Comparison of ENCODE assay signal across 10 mouse cellular contexts in the genomic region with DNA sequence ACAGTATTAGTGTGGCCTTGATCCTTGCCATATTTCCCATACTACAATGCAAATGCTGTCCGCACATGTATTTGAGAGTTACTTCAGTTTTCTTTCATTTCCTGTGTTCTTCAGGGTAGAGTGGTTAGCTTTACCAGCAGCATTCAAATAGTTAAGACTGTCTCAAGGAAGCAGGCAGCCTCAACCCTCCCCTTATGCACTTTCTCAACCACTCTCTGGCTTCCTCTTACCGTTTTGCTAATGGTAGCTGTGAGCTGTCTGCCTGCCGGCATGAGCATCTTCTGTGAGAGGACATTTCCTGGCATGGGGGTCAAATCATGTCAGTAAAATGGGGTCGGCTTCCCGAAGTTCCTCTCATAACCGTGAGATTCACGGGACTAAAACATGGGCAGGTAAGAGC.
DNase-seq lines count a peak whose midpoint lies in the region; ATAC-seq and TF ChIP-seq lines count a peak whose summit lies in the region.
"Had no signal": no experiment of that assay in that cellular context is flagged by ENCODE, and none has a peak within 500 bp of the region (broad histone marks: within the 10 kb centered on the region; RNA-seq: fewer than 3 reads in every experiment).

No protein-coding gene starts in this region.

- peak; percentile 78 for DNase-seq in CD4-positive, CD25-positive, alpha-beta regulatory T cell, adult 2 months (ENCODE audit: low read depth, low spot score)
- DNase-seq in lung, postnatal 10 days = peak; percentile 7
- peak; percentile 79 to 83 for DNase-seq in spleen, postnatal 36 days (ENCODE audit: low spot score in 2 of 2)
- DNase-seq in cerebellum, postnatal 36 days = no peak
- DNase-seq in kidney, adult 2 months = no peak
- no peak for DNase-seq in adrenal gland, postnatal 25 days
- DNase-seq: kidney, postnatal 36 days had no signal

- TF ChIP-seq POLR2A in kidney, adult 2 months (IDR thresholded peaks at IDR 0.05; ENCODE audit: low read depth, low read length) = no peak

- 57% methylated on average over 7 of the region's 7 CpGs for WGBS in kidney, adult 2 months

- no peaks in the 10 kb centered on the region for H3K27me3 ChIP-seq in kidney, adult 2 months (replicated peaks; ENCODE audit: control insufficient read depth, insufficient read depth, low read length)
- H3K27me3 ChIP-seq: embryonic facial prominence, embryonic 12.5 days; limb, embryonic 15.5 days had no signal

- H3K27ac ChIP-seq in kidney, adult 2 months (ENCODE audit: insufficient read depth, low read depth, low read length) = no peak overlapping the region
- H3K27ac ChIP-seq: embryonic facial prominence, embryonic 12.5 days; limb, embryonic 15.5 days had no signal

- no peaks in the 10 kb centered on the region; the same call in 1 of the 2 replicates for H3K4me1 ChIP-seq in kidney, adult 2 months (ENCODE audit: control insufficient read depth, insufficient read depth, low read length)
- H3K4me1 ChIP-seq: limb, embryonic 15.5 days had no signal

- H3K36me3 ChIP-seq in kidney, adult 2 months (ENCODE audit: control insufficient read depth, insufficient read depth, low read length) = no peaks in the 10 kb centered on the region; the same call in 1 of the 2 replicates

- no peak for TF ChIP-seq CTCF in kidney, adult 2 months (conservative IDR thresholded peaks at IDR 0.05; ENCODE audit: insufficient read depth, insufficient read length, low read depth, low read length)

- peak; percentile 79 for ATAC-seq in activated CD4-positive, CD25-positive, alpha-beta regulatory T cell, adult 4 months

- no peak overlapping the region for H3K4me3 ChIP-seq in kidney, adult 2 months (ENCODE audit: insufficient read depth, low read depth, low read length)
- H3K4me3 ChIP-seq: embryonic facial prominence, embryonic 12.5 days; limb, embryonic 15.5 days had no signal

Comparison
In these comparisons a context has a peak if more than half of its experiments do, and no peak if none do; other contexts are left out.
1. DNase-seq: peak in CD4-positive, CD25-positive, alpha-beta regulatory T cell, adult 2 months (single experiment), lung, postnatal 10 days (single experiment) and spleen, postnatal 36 days (2 of 2); none in cerebellum, postnatal 36 days (0 of 2), kidney, adult 2 months (single experiment) and adrenal gland, postnatal 25 days (single experiment).